Mouse (Mus musculus) 3T3-L1 (cell line): Measurements from ENCODE around the gene Pakap.
A peak's percentile ranks its signal among the peaks of the same experiment; 100 is the strongest.

ENCODE experiments used
- DNase-seq: peaks from one replicate; pipeline ENCODE4 v3.0.0-alpha.2; 2015; ENCODE audit warnings: low read depth, low spot score

Pakap gene

DNA sequence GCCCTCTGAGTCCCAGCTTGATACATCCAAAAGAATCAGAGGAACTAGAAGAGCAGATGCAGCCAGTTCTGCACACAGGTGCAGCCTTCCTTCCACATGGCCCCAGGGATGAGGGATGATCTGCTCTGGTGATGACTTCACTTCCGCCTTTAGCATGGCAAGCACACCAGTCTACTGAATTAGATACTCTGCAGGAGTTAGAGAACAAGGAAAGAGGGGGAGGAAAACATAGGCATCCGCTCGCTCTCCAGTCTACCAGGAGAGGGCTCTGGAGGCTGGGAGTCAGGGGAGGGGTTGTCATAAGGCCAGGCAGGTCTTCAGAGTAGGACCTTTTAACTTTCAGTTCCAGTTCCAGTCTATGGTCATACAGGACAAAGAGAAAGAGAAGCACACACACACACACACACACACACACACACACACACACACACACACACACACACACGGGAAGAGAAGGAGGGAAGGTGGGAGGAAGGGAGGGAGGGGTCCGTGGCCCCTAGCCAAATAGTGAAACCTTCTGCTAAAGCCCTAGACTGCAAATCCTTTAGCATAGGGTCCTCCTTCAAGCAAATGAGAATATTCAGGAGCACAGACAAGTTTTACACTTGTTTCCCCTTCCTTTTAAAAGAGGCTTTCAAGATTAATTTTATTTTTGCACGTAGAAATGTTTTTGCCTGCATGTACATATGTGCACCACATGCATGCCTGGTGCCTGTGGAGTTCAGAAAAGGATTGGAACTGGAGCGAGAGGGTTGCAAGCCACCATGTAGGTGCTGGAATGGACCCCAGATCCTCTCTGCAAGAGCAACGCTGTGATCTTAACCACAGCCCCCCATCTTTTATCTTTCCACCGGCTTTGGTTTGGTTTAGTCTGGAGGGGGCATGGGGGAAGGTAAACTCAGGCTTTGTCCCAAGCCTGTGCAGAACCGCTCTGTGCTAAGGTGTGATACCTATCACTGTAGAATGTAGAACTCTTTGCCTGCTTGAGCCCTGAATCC, 346.5 kb downstream of the Pakap start:
- DNase-seq, result no peak

DNA sequence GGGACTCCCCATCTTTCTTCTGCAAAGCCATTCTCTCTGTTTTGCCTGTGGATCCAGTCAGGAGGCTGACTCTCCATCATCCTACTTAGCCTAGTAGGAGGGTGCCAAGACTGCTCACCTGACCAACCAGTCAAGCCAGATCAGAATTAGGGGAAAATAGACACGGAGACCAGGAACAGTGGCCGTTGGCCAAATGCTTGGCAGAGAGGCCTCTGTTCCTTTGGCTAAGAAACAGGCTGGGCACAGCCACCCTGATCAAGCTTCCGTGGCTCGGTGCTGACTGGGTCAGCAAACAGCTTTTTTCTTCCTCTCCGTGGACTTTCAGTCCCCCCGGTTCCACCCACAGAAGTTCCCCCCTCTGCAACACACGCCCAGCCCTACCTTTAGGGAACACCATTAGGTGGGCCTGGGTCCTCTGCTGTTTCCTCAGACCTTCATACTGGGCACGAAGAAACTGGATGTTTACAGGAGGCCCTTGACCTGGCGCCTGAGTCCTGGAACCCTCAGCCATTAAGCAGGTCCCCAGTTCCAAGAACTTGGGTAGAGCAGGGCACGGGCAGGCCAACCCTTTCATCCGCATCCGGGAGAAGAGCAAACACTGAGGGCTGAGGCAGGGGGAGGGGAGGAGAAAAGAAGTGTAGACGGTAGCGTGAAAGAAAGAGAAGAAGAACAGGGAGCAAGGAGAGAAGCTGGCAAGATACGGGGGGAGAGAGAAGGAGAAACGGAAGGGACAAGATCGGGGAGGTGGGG, 347.4 kb downstream of the Pakap start:
- DNase-seq, result no peak

DNA sequence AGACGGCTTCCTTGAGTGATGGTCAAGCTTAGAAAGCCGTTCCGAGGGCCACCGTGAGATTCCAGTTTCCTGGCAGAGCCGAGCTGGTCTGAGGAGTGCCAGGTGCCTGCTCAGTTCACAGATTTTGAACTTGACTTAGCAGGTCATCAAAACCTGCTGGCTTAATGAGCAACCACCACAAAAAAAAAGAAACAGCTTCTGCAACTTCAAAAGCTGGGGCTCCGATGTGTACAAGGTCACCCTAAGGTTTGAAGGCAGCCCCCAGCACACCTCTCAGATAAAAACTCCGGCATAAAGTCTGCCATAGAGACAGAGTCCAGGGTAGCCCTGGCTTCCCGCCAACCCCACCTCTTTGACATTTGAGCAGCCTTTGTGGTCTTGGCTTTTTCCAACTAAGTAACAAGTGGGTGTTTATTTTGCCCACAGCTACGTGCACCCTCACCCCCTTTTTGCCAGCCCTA, 348.3 kb downstream of the Pakap start, which contains the start of gene D630039A03Rik:
Gene D630039A03Rik (minus strand): TSS at position 97 of the 461 bp plus-strand sequence.
- no peak for DNase-seq

DNA sequence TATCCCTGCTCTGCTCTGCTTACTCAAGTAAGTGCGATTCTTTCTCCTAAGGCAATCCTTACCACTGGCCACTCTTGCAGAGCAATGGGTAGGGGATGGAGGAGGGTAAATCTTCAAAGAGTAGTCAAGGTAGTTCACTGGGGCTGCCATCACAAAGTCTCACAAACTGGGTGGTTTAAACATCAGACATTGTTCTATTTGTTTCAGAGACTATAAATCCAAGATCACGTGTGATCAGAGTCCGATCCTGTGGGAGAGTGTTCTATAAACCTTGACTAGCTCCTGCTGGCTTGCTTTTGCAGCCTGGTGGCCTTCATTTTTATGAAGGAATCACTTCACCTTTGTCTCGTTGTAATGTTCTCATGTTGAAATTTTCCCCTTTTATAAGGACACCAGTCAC, 348.7 kb downstream of the Pakap start:
- DNase-seq, result no peak

DNA sequence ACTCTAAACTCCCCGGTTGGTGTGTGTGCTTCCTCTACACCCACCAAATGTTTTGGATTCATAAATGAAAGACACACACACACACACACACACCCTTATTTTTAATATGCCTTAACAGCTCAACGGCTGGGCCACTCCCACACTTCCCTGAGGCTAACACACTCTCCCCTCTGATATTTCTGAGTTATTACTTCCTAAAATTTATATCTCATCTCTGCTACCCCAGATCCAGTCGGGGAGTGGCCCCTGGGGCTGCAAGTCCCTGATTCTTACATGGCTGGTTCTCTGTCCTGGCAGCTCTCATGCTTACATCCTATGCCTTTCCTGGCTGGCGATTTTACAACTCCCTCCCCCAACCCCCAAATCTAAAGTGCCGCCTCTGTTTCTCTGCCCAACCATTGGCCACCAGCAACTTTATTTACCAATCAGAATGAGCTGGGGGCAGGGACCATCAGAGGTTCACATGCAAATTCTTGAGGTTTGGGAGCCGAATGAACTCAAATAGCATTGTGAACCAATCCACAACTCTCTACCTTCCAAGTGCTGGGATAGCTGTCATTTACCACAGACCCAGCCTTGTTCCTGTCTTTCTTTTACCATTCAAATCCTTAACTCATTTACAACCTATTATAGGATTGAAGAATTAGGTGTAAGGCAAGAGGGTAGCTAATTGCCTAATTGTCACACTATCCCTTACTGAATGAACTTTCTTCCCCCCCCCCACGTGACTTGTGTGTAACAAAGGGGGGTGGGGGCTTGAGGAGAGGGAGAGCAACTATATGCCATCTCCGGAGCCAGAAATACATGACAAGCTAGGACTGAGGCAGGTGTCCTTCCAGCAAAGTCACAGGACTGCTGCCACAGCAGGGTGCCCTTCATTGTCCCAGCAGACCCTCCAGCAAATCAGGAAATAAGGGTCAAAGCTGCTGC, 351.8 kb downstream of the Pakap start:
- DNase-seq, result no peak

DNA sequence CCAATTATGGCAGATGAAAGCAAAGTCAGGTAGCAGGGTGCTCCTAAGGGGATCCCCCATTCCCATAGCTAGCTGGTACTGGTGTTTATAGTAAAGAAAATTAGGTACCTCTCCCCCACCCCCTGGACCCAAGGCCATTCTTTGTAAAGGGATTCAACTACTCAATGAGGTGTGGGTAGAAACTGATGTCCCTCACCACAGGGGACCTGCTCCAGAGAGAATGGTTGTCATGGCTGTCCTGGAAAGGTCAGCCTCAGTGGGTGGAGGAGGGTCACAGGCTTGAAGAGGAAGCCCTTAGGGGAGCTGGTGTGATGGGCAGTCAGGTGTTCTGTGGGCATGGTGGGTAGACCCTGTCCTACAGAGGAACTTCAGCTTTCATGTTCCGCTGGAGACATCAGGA, 352.5 kb downstream of the Pakap start:
- no peak for DNase-seq

DNA sequence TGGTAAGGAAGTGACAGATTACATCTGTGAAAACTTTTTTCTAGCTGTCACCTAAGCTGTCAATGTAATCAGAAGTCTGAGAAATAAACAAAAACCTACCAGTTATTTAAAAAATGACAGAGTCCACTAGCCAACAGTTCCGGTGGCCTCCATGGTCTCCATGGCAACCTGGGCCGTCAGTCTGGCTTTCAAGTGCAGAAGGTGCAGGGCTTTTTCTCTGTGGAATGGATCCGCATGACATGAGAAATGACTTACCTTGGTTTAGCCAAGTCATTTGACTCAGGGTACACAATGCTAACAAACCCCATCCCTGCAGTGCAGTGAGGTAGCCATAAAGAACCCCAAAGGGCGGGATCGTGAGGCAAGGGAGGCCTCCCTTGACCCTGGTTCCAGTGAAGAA, 354.2 kb downstream of the Pakap start:
- no peak for DNase-seq

DNA sequence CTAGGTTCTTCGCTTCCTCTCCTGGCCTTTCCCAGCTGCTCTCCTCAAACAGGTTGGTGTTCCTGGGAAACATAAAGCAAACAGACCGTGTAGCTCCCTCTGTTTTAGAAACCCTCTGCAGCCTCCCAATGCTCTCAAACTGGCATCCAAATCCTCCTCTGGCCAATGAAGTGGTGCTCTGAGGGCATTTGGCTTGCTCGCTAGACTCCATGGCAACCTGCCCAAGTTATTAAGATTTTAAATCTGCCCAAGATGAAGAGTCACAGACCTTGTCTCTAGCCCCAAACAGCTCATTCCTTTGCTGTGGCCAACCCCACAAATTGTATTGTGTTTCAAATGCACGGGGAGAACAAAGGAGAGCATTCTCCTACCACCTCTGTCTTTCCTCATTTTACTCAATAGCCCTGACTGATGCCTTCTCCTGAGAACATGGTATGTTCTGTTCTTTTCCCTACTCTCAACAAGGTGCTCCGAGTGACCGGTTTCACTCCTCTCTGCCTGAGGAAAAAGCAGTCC, 356.6 kb downstream of the Pakap start:
- no peak for DNase-seq

DNA sequence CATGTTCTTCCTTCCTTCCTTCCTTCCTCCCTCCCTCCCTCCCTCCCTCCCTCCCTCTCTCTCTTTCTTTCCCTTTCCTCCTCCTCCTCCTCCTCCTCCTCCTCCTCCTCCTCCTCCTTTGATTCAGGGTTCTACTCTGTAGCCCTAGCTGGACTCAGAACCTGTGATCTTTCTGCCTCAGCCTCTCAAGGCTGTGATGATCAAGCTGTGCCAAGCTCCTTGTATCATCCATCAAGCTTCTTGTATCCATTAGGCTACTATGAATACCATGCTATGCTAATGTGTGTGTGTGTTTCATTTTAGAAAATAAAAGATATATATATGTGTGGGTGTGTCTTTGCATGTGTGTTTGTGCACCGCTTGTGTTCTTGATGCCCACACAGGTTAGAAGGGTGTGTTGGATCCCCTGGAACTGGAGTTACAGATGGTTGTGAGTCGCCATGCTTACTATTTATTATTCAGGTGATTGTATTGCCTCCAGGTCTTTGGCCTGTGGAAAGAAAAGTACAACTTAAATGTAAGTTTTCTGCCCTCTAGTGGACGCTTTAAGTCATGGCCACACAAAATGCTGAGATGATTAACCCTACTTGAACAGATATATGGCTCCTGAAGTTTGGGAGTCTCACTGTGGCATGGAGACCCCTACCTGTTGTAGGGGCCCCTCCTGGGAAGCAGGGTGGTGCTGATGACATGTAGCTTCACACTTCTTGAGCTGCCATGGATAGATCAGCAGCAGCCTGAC, 359.7 kb downstream of the Pakap start:
- peak; percentile 78 for DNase-seq

DNA sequence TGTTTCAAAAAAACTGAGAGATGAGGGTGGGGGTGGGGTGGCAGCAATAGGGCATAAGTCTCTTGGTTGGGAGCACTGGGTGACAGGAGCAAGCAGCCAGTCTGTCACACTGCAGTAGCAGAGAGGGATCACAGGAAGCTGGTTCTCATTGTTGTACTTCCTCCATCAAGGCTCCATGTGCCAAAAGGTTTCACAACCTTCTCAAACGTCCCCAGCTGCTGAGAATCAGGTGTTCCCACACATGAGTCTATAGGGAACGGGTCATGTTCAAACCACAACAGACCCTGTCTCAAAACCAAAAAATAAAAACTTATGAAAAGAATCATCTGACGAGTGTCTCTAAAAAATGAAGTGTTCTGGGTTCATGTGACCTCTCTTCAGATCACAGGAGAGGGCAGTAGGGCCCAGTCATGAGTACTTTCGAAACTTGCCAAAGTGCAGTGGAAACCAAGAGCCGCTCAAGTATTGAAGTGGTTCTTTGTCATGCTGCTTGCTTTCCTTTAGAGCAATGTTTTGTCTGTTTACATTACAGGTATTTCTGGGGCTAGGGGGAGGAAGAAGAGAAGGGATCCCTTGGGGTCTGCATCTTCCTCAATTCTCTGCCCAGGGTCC, 362.7 kb downstream of the Pakap start:
- no peak for DNase-seq

DNA sequence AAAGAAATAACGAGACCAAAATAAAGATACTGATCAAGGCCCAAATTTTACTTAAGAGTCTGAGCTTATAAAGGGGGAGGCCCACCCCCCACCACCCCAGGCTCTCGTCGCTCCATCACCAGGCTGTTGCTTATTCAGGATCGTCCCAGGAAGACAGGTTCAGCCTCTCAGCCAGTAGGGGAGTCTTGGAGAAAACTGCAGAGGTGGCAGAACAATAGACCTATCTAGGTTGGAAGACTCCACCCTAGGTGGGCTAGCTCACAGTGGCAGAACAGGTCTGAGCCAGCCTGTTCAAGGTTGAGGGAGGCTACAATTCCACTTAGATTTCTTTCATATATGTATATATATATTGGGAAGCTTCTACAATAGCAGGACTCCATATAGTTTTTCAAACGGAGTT, 366.2 kb downstream of the Pakap start:
- no peak for DNase-seq

DNA sequence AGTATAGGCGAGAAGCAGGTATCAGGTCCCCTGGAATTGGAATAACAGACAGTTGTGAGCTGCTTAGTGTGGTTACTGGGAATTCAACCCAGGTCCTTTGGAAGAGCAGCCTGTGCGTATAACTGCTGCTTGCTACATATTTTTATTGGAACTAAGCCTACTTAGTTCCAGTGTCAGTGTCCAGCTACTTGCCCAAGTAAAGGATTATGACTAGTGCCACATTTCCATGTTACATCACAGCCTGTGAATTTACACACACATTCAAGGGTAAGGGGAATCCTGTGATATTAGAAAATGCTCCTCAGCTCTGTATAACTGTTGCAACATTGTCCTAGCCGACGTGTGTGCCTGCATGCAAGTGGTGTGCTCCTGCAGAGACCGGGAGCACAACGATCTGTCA, 369.3 kb downstream of the Pakap start:
- DNase-seq, result no peak

DNA sequence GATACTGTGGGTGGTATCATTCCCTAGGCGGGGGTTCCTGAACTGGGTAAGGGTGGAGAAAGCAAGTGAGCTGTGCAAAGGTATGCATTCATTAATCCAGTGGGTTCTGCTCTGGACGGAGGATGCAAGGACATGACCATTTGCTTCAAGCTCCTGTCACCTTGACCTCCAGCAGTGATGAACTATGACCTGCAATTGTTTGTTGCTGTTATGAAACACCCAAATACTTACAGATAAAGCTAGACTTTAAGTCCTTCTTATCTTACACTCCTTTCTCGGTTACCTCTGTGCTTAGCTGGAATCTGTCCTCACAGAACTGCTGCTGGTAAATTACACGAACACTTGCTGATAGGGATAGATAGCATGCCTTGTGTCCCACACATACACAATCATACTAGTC, 372.7 kb downstream of the Pakap start:
- no peak for DNase-seq

DNA sequence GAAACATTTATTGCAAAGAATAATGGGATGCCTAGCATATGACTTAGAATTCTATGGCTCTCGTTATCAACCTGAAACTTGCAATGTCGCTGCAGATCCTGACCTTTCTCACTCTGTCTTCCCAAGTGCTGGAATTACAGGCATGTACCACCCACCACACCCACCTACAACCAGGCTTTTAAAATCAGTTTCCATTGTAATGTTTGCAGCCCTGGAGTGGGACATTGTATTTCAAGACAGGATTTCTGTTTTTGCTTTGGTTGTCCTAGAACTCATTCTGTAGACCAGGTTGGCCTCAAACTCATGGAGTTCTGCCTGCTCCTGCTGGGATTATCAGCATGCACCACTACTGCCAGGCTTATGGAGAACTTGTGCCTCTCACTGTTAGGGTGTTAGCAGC, 374.9 kb downstream of the Pakap start:
- no peak for DNase-seq
